Mouse (Mus musculus) lung, embryonic 14.5 days (tissue): ENCODE measurements around the gene Slit2. TPM values are rescaled to one million over a fixed set of nuclear protein-coding genes. Genes with fewer than 3 reads are reported as not detected.

Source experiments
- ATAC-seq: fragments of 200-750 bp; cut with Nextera tagmentation; 2 replicates; pipeline ENCODE4 v1.8.0; 2017; ENCODE audit warnings: mild to moderate bottlenecking, moderate TSS enrichment, moderate library complexity; ENCODE audit not compliant: insufficient read depth
- DNase-seq: peaks from one replicate; pipeline ENCODE4 v3.0.0-alpha.2; 2015
- H3K27ac ChIP-seq: fragments of 300-500 bp; sonication (generic); 2 replicates; pipeline ENCODE4 v1.5.1; 2014; ENCODE audit warnings: low read depth, mild to moderate bottlenecking, moderate library complexity
- H3K27me3 ChIP-seq: fragments of 300-500 bp; sonication (generic); 2 replicates; pipeline ENCODE4 v1.6.1; 2014; ENCODE audit warnings: low read length, control low read depth; ENCODE audit not compliant: insufficient read depth
- H3K36me3 ChIP-seq: fragments of 300-500 bp; sonication (generic); 2 replicates; pipeline ENCODE4 v1.6.1; 2014; ENCODE audit warnings: control low read depth; ENCODE audit not compliant: insufficient read depth
- H3K4me1 ChIP-seq: fragments of 300-500 bp; sonication (generic); 2 replicates; pipeline ENCODE4 v1.6.1; 2014; ENCODE audit warnings: antibody characterized with exemption, control low read depth; ENCODE audit not compliant: insufficient read depth
- H3K4me2 ChIP-seq: fragments of 300-500 bp; sonication (generic); 2 replicates; pipeline ENCODE4 v1.6.1; 2014; ENCODE audit warnings: mild to moderate bottlenecking
- H3K4me3 ChIP-seq: fragments of 300-500 bp; sonication (generic); 2 replicates; pipeline ENCODE4 v1.5.1; 2014; ENCODE audit warnings: low read depth, low read length
- H3K9ac ChIP-seq: fragments of 300-500 bp; sonication (generic); 2 replicates; pipeline ENCODE4 v1.6.1; 2014
- H3K9me3 ChIP-seq: fragments of 300-500 bp; sonication (generic); 2 replicates; pipeline ENCODE4 v1.6.1; 2016; ENCODE audit warnings: low read depth, low read length, control low read depth
- CTCF ChIP-seq: IDR thresholded peaks from 2 replicates; pipeline ENCODE4 v1.5.1; 2016; ENCODE audit warnings: antibody characterized with exemption, low read depth
- WGBS: fragments of 180-500 bp; shearing (Covaris S2); extraction: QIAGEN DNeasy Blood & Tissue Kit; methylation state at CpG from one replicate; pipeline ENCODE4 v1.1.7; 2014; 5-methylcytosine and 5-hydroxymethylcytosine counted together
- polyA plus RNA-seq: library from polyadenylated mRNA; unstranded; fragments of >200 nt; fragmentation: Nextera tagmentation; extraction: Ambion mirVana; gene quantifications from 2 replicates; pipeline ENCODE4 v1.2.1, GENCODE M21; 2014

The Slit2 gene
- polyA plus RNA-seq, 1 experiment from 2014 or later, result 49.3 TPM

DNA sequence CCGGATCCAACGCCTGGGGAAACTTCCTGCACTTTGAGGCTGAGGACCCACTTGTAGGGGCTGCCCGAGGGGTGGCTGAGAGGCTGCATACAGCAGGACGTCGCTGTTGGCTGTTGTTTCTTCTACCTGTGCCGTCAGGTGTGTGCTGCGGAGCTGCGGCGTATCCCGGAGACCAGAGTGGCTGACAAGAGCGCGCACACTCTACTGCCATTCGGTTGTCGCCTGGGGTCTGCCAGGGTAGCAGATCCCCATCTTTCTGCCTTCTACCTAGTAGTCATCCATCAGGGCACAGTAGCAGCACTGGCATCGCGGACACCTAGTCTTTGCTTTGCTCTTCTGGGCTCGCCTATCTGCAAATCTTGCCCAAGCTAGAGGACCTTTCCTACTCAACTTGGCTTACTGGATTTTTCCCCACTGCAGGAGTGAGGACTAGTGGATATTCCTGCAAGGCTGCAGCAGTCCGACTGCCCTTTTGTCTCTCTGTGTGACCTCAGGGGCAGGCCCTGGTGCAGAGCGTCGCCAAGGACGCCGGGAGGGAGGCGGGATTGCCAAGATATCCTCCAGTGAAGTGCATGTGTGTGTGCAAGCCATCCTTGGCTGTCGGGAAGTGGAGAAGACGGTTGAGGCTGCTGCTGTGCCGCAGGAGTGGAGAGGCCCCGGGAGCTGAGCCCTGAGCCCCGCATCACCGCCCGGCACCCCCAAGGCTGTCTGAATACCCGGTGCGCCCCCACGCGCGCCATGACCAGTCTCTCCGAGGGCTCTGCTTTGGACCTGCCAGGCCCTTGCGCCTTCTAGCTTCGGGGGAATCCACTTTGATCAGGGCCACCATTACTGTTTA, 1.0 kb downstream of the Slit2 start:
- Histone ChIP-seq H3K9me3 (no peaks in the 10 kb centered on the region), H3K36me3 (peaks cover 7% of the 10 kb centered on the region; the same call in 1 of the 2 replicates), H3K27me3 (peaks cover 6% of the 10 kb centered on the region; the same call in 1 of the 2 replicates), H3K4me1 (0 out of 2 replicates have a peak, but pooled peaks cover 7% of the 10 kb centered on the region), H3K4me2 (peak overlapping the region; percentile 95), H3K4me3 (peak overlapping the region; percentile 72), H3K27ac (peak overlapping the region; percentile 63; the same call in 1 of the 2 replicates), H3K9ac (peak overlapping the region; percentile 72)
- peak; percentile 10; the same call in 1 of the 2 replicates for ATAC-seq
- WGBS, result under 1% methylated on average over 38 of the region's 38 CpGs
- TF ChIP-seq CTCF, result no peak
- DNase-seq, result peak; percentile 53

- H3K4me3 ChIP-seq, result peak overlapping the region; percentile 72
- H3K4me2 ChIP-seq, result peak overlapping the region; percentile 95
- peak overlapping the region; percentile 72 for H3K9ac ChIP-seq
- peaks cover 10% of the 10 kb centered on the region; the same call in 1 of the 2 replicates for H3K4me1 ChIP-seq
- WGBS, result 5% methylated on average over 23 of the region's 23 CpGs
- ATAC-seq, result no peak; the same call in 1 of the 2 replicates
- H3K27ac ChIP-seq, result no peak overlapping the region
- H3K27me3 ChIP-seq, result peaks cover 6% of the 10 kb centered on the region; the same call in 1 of the 2 replicates
- H3K36me3 ChIP-seq, result peaks cover 11% of the 10 kb centered on the region; the same call in 1 of the 2 replicates
- no peaks in the 10 kb centered on the region for H3K9me3 ChIP-seq
- TF ChIP-seq CTCF, result no peak
- DNase-seq, result peak; percentile 45
Observed at GRCm38 (mm10) chr5:47984584-47985197, 1.8 kb downstream of the Slit2 start.

- peak; percentile 38; the same call in 1 of the 2 replicates for ATAC-seq
- Histone ChIP-seq H3K9ac (peak overlapping the region; percentile 72), H3K4me3 (peak overlapping the region; percentile 72), H3K27me3 (peaks cover 6% of the 10 kb centered on the region; the same call in 1 of the 2 replicates), H3K4me1 (peaks cover 10% of the 10 kb centered on the region; the same call in 1 of the 2 replicates), H3K36me3 (peaks cover 11% of the 10 kb centered on the region; the same call in 1 of the 2 replicates), H3K4me2 (peak overlapping the region; percentile 95), H3K9me3 (no peaks in the 10 kb centered on the region), H3K27ac (no peak overlapping the region)
- WGBS, result 1% methylated on average over 13 of the region's 13 CpGs
- TF ChIP-seq CTCF, result no peak
- DNase-seq, result peak; percentile 71
Observed at GRCm38 (mm10) chr5:47985198-47985631, 2.3 kb downstream of the Slit2 start.

- no peak overlapping the region for H3K27ac ChIP-seq
Observed at GRCm38 (mm10) chr5:47985901-47986670, 3.1 kb downstream of the Slit2 start.

GRCm38 (mm10) chr5:47990926-47991325, 8.0 kb downstream of the Slit2 start:
- H3K36me3 ChIP-seq, result peaks cover 21% of the 10 kb centered on the region
- H3K9ac ChIP-seq, result no peak overlapping the region
- 27% methylated on average over 4 of the region's 4 CpGs for WGBS
- ATAC-seq, result no peak
- H3K4me2 ChIP-seq, result no peak overlapping the region
- H3K27me3 ChIP-seq, result peaks cover 3% of the 10 kb centered on the region; the same call in 1 of the 2 replicates
- no peak for TF ChIP-seq CTCF
- H3K27ac ChIP-seq, result no peak overlapping the region
- H3K9me3 ChIP-seq, result no peaks in the 10 kb centered on the region
- peaks cover 6% of the 10 kb centered on the region; the same call in 1 of the 2 replicates for H3K4me1 ChIP-seq
- peak; percentile 56 for DNase-seq
- H3K4me3 ChIP-seq, result no peak overlapping the region

More at GRCm38 (mm10) chr5:47985901-47986670, 3.1 kb downstream of the Slit2 start:
- H3K27me3 ChIP-seq, result peaks cover 6% of the 10 kb centered on the region; the same call in 1 of the 2 replicates
- under 1% methylated on average over 48 of the region's 48 CpGs for WGBS
- H3K36me3 ChIP-seq, result peaks cover 11% of the 10 kb centered on the region; the same call in 1 of the 2 replicates
- ATAC-seq, result no peak
- no peaks in the 10 kb centered on the region for H3K9me3 ChIP-seq
- H3K4me3 ChIP-seq, result peak overlapping the region; percentile 72
- peaks cover 10% of the 10 kb centered on the region; the same call in 1 of the 2 replicates for H3K4me1 ChIP-seq
- peak overlapping the region; percentile 72 for H3K9ac ChIP-seq
- DNase-seq, result peak; percentile 55
- H3K4me2 ChIP-seq, result peak overlapping the region; percentile 95
- no peak for TF ChIP-seq CTCF

- WGBS, result 19% methylated on average over 12 of the region's 12 CpGs
- no peak overlapping the region for H3K4me3 ChIP-seq
- no peak overlapping the region for H3K27ac ChIP-seq
- no peaks in the 10 kb centered on the region for H3K4me1 ChIP-seq
- TF ChIP-seq CTCF, result no peak
- no peak overlapping the region for H3K9ac ChIP-seq
- DNase-seq, result peak; percentile 34
- H3K27me3 ChIP-seq, result no peaks in the 10 kb centered on the region
- H3K9me3 ChIP-seq, result no peaks in the 10 kb centered on the region
- peak; percentile 90 for ATAC-seq
- peak overlapping the region; percentile 21 for H3K4me2 ChIP-seq
- H3K36me3 ChIP-seq, result peaks cover 18% of the 10 kb centered on the region; the same call in 1 of the 2 replicates
Observed at GRCm38 (mm10) chr5:48003708-48004415, 20.9 kb downstream of the Slit2 start.
